Mouse (Mus musculus) ovary, postnatal 36 days (tissue): ENCODE measurements around the gene Sgf29.

Source experiments
- DNase-seq: peaks from one replicate; pipeline ENCODE4 v3.0.0; 2022; ENCODE audit warnings: low spot score, mixed read lengths

Gene Sgf29

GRCm38 (mm10) chr7:126707442-126708174, 58.5 kb downstream of the Sgf29 start, which contains the start of gene Coro1a:
TSS of gene Coro1a (minus strand) at chr7:126707787.
- DNase-seq, result no peak

GRCm38 (mm10) chr7:126708175-126708952, 59.3 kb downstream of the Sgf29 start:
- DNase-seq, result no peak

- DNase-seq, result no peak
Measured at GRCm38 (mm10) chr7:126710266-126710665, 61.2 kb downstream of the Sgf29 start.

- no peak for DNase-seq
Measured at GRCm38 (mm10) chr7:126711910-126712309, 62.8 kb downstream of the Sgf29 start.

- DNase-seq, result no peak
Measured at GRCm38 (mm10) chr7:126715679-126716078, 66.6 kb downstream of the Sgf29 start.

GRCm38 (mm10) chr7:126717566-126717965, 68.5 kb downstream of the Sgf29 start:
- DNase-seq, result no peak

GRCm38 (mm10) chr7:126718787-126719337, 69.8 kb downstream of the Sgf29 start:
- no peak for DNase-seq

- no peak for DNase-seq
Measured at GRCm38 (mm10) chr7:126721635-126722034, 72.5 kb downstream of the Sgf29 start.
